Mouse (Mus musculus) hindbrain, embryonic 15.5 days (tissue): ENCODE measurements around the gene Tle4. TPM values are rescaled to one million over a fixed set of nuclear protein-coding genes. Genes with fewer than 3 reads are reported as not detected.

Experiments
- ATAC-seq: fragments of 200-750 bp; cut with Nextera tagmentation; 2 replicates; pipeline ENCODE4 v1.8.0; 2017; ENCODE audit warnings: low read depth, moderate number of reproducible peaks, moderate TSS enrichment; ENCODE audit not compliant: low FRiP score
- H3K27ac ChIP-seq: fragments of 300-500 bp; sonication (generic); replicated peaks from 2 replicates; pipeline ENCODE4 v1.5.1; 2015; ENCODE audit warnings: mild to moderate bottlenecking, inconsistent platforms
- H3K27me3 ChIP-seq: fragments of 300-500 bp; sonication (generic); 2 replicates; pipeline ENCODE4 v1.6.1; 2015; ENCODE audit warnings: control low read depth, inconsistent platforms
- H3K36me3 ChIP-seq: fragments of 300-500 bp; sonication (generic); 2 replicates; pipeline ENCODE4 v1.6.1; 2015; ENCODE audit warnings: control low read depth, inconsistent platforms
- H3K4me1 ChIP-seq: fragments of 300-500 bp; sonication (generic); replicated peaks from 2 replicates; pipeline ENCODE4 v1.6.1; 2015; ENCODE audit warnings: control low read depth, inconsistent platforms
- H3K4me2 ChIP-seq: fragments of 300-500 bp; sonication (generic); 2 replicates; pipeline ENCODE4 v1.6.1; 2015; ENCODE audit warnings: moderate library complexity, mild to moderate bottlenecking, inconsistent platforms
- H3K4me3 ChIP-seq: fragments of 300-500 bp; sonication (generic); 2 replicates; pipeline ENCODE4 v1.5.1; 2015; ENCODE audit warnings: mild to moderate bottlenecking, inconsistent platforms
- H3K9ac ChIP-seq: fragments of 300-500 bp; sonication (generic); 2 replicates; pipeline ENCODE4 v1.6.1; 2015; ENCODE audit warnings: inconsistent platforms
- H3K9me3 ChIP-seq: fragments of 300-500 bp; sonication (generic); 2 replicates; pipeline ENCODE4 v1.6.1; 2016; ENCODE audit warnings: control low read depth, inconsistent platforms
- WGBS: fragments of 180-500 bp; shearing (Covaris S2); methylation state at CpG from one replicate; pipeline ENCODE4 v1.1.7; 2015; 5-methylcytosine and 5-hydroxymethylcytosine counted together
- polyA plus RNA-seq: library from polyadenylated mRNA; unstranded; fragments of >200 nt; fragmentation: Nextera tagmentation; extraction: Ambion mirVana; gene quantifications from 2 replicates; pipeline ENCODE4 v1.2.1, GENCODE M21; 2015

The Tle4 gene
- polyA plus RNA-seq, 1 experiment from 2014 or later: 29.7 TPM

DNA sequence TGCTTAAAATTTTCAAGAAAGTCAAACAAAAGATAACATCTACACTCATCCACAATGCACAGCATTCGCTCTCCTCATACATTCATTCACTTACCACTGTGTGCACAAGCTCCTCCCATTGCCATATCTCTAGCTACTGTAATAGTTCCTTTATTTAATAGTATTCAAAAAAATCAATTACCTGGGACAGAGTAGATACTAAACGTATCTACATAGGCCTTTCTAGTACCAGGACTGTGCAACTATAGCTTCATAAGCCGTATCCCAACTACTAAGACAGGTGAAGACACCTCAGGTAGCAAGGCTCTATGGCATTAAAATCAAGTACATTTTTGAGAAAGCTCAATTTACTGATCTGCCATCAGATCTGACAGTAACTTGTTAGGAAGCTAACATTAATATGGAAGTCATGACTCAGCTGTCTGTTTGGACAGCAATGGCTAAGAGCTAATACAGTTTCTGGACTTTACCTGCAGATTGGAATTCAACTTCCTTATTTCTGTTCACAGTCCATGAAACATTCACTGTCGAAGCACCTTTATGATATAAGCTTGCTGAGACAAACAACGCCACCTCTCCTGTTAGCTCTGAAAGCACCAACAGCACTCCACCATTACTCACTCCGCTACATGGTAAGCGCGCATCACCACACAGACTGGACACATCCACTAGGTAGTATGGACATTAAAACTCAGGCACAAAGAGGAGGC, 50.6 kb downstream of the Tle4 start:
- Histone ChIP-seq H3K36me3 (no peaks in the 10 kb centered on the region), H3K9ac (no peak overlapping the region), H3K4me2 (no peak overlapping the region), H3K4me3 (no peak overlapping the region), H3K9me3 (no peaks in the 10 kb centered on the region), H3K4me1 (0 out of 2 replicates have a peak, but pooled peaks cover 1% of the 10 kb centered on the region), H3K27ac (no peak overlapping the region), H3K27me3 (no peaks in the 10 kb centered on the region)
- WGBS: 94% methylated on average over 8 of the region's 8 CpGs
- ATAC-seq: no peak

DNA sequence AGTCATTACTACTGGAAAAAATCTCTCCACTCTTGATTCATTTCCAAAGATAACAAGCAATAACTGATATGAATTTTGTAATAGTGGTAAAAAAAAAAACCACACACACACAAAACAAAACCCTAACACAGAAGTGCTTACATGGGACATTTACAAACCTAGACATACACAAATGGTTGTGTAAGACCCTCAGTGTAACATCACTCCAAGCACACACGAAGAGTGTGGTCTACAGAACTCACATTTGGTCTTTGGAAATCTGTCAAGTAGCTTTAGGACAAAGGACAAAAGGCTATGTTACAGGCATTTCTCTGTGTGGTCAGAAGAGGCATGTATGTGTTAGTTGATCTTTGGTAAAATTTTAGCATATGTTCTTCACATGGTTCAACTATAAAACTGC, 52.4 kb downstream of the Tle4 start:
- no peak overlapping the region for H3K4me3 ChIP-seq

DNA sequence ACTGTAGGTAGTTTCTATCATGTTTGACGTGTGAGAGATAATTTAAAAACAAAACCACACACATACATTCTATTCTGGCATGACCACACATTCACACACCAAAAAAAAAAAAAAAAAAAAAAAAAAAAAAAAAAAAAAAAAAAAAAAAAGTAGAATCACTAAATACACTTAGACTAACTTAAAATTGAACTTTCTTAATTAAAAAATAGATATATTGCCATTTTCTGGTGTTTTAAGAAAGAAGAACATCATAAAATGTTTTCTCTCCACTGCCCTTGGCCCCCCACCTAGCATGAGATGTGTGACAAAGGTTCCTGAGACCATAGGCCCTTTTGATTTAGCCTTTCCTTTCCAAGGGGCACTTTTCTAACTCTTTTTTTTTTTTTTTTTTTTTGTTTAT, 54.5 kb downstream of the Tle4 start:
- H3K4me1 ChIP-seq: no peaks in the 10 kb centered on the region
- no peak overlapping the region for H3K27ac ChIP-seq
- H3K9ac ChIP-seq: no peak overlapping the region
- H3K4me2 ChIP-seq: no peak overlapping the region
- WGBS: 54% methylated on average over 1 of the region's 1 CpGs
- no peaks in the 10 kb centered on the region for H3K9me3 ChIP-seq
- no peaks in the 10 kb centered on the region for H3K36me3 ChIP-seq
- H3K4me3 ChIP-seq: no peak overlapping the region
- no peak for ATAC-seq
- H3K27me3 ChIP-seq: no peaks in the 10 kb centered on the region

More for the DNA sequence above, 52.4 kb downstream of the Tle4 start:
- Histone ChIP-seq H3K9ac (no peak overlapping the region), H3K9me3 (no peaks in the 10 kb centered on the region), H3K27ac (no peak overlapping the region), H3K27me3 (no peaks in the 10 kb centered on the region), H3K4me1 (no peaks in the 10 kb centered on the region), H3K4me2 (no peak overlapping the region), H3K36me3 (no peaks in the 10 kb centered on the region)
- no peak for ATAC-seq
- 86% methylated on average over 1 of the region's 1 CpGs for WGBS

GRCm38 (mm10) chr19:14540678-14541077, 57.2 kb downstream of the Tle4 start:
- no peak overlapping the region for H3K4me2 ChIP-seq
- 61% methylated on average over 3 of the region's 3 CpGs for WGBS
- ATAC-seq: no peak
- H3K36me3 ChIP-seq: no peaks in the 10 kb centered on the region
- no peak overlapping the region for H3K4me3 ChIP-seq
- H3K27me3 ChIP-seq: no peaks in the 10 kb centered on the region
- H3K4me1 ChIP-seq: no peaks in the 10 kb centered on the region
- no peak overlapping the region for H3K27ac ChIP-seq
- no peaks in the 10 kb centered on the region for H3K9me3 ChIP-seq
- no peak overlapping the region for H3K9ac ChIP-seq

DNA sequence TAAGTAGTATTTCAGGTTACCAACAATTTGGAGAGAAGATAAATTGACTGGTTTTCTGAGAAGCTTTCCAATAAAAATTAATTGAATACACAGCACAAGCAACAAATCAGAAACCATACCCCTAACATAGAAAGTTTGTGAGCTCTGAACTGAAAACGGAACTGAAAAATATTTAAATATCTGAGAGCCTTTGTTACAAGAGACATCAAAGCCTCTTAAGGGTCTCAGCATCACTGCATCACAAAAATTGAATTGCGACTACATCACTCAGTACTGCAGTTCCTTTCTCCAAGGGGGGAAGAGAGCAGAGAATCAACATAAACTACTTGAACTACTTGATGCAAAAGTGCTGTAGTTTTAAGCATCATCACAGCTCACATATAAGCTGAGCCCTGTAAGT, 61.2 kb downstream of the Tle4 start:
- ATAC-seq: no peak
- no peak overlapping the region for H3K4me2 ChIP-seq
- no peak overlapping the region for H3K9ac ChIP-seq
- H3K27ac ChIP-seq: no peak overlapping the region
- no peak overlapping the region for H3K4me3 ChIP-seq
- H3K36me3 ChIP-seq: no peaks in the 10 kb centered on the region
- H3K27me3 ChIP-seq: no peaks in the 10 kb centered on the region
- no peaks in the 10 kb centered on the region for H3K4me1 ChIP-seq
- WGBS: 93% methylated on average over 2 of the region's 2 CpGs
- no peaks in the 10 kb centered on the region for H3K9me3 ChIP-seq

DNA sequence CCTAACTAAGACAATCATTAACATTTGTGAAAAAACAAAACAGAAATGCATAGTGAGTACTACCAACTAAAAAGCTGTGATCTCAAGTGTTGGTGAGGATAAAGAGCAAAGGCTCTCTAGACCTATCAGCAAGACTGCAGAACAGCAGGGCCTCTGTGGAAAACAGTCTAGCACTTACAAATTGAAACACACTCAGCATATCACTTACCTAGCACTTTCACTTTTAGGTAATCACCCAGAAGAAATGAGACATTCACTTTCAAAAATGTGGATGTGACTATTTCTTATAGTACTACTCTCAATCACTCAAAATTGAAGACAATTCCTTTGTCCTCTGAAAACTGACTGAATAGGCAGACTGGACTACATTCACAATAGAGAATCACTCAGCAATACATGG, 63.4 kb downstream of the Tle4 start:
- no peaks in the 10 kb centered on the region for H3K9me3 ChIP-seq
- no peak overlapping the region for H3K9ac ChIP-seq
- ATAC-seq: no peak
- no peaks in the 10 kb centered on the region for H3K36me3 ChIP-seq
- no peak overlapping the region for H3K27ac ChIP-seq
- H3K27me3 ChIP-seq: no peaks in the 10 kb centered on the region
- H3K4me3 ChIP-seq: no peak overlapping the region
- no peak overlapping the region for H3K4me2 ChIP-seq
- H3K4me1 ChIP-seq: no peaks in the 10 kb centered on the region

- H3K9ac ChIP-seq: no peak overlapping the region
- no peak overlapping the region for H3K4me3 ChIP-seq
- no peak for ATAC-seq
- H3K4me1 ChIP-seq: no peaks in the 10 kb centered on the region
- no peaks in the 10 kb centered on the region for H3K27me3 ChIP-seq
- no peaks in the 10 kb centered on the region for H3K36me3 ChIP-seq
- no peak overlapping the region for H3K27ac ChIP-seq
- no peak overlapping the region for H3K4me2 ChIP-seq
- no peaks in the 10 kb centered on the region for H3K9me3 ChIP-seq
- WGBS: 96% methylated on average over 6 of the region's 6 CpGs
These were observed 65.0 kb downstream of the Tle4 start for GRCm38 (mm10) chr19:14532861-14533260.

- WGBS: 70% methylated on average over 2 of the region's 2 CpGs
- H3K4me1 ChIP-seq: peaks cover 8% of the 10 kb centered on the region; the same call in 1 of the 2 replicates
- H3K27me3 ChIP-seq: no peaks in the 10 kb centered on the region
- no peak for ATAC-seq
- H3K4me3 ChIP-seq: no peak overlapping the region
- H3K36me3 ChIP-seq: no peaks in the 10 kb centered on the region; the same call in 1 of the 2 replicates
- no peak overlapping the region for H3K27ac ChIP-seq
- H3K4me2 ChIP-seq: no peak overlapping the region
- no peaks in the 10 kb centered on the region for H3K9me3 ChIP-seq
- no peak overlapping the region for H3K9ac ChIP-seq
These were observed 77.6 kb downstream of the Tle4 start for GRCm38 (mm10) chr19:14520098-14520802.

GRCm38 (mm10) chr19:14519186-14519585, 78.7 kb downstream of the Tle4 start:
- Histone ChIP-seq H3K9me3 (no peaks in the 10 kb centered on the region), H3K9ac (no peak overlapping the region), H3K4me1 (peaks cover 8% of the 10 kb centered on the region; the same call in 1 of the 2 replicates), H3K4me2 (no peak overlapping the region), H3K27ac (no peak overlapping the region), H3K36me3 (no peaks in the 10 kb centered on the region; the same call in 1 of the 2 replicates), H3K27me3 (no peaks in the 10 kb centered on the region), H3K4me3 (no peak overlapping the region)
- ATAC-seq: no peak
- 87% methylated on average over 7 of the region's 7 CpGs for WGBS

DNA sequence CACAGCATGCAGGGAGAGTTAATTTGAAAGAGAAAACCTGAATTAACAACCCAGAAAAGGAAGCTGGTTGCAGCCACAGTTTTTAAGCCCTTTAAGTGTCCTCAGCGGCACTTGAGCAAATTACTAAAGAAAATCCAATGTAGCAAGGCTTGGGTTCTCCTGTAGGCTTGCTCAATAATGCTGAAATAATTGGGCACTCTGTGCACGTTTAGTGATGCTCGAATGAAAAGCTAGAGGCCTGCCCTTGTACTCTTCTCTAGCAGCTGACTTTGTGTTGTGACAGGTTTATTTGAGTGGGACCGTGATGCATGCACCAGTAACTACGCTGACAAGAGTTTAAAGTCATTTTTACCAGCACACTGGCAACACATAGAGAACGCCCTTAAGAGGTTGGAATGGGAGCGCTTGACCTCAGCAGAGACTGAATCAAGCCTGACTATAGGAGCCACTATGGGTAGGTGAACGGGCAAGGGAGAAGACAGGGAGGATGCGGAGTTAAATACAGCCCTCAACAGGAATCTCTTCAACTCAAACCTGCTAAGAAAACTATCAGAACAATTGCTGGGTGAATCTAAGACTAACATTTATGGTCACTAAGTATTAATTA, 79.3 kb downstream of the Tle4 start:
- no peaks in the 10 kb centered on the region for H3K9me3 ChIP-seq
- H3K9ac ChIP-seq: no peak overlapping the region
- H3K4me1 ChIP-seq: peaks cover 8% of the 10 kb centered on the region; the same call in 1 of the 2 replicates
- H3K4me3 ChIP-seq: no peak overlapping the region
- ATAC-seq: no peak; the same call in 1 of the 2 replicates
- 30% methylated on average over 9 of the region's 9 CpGs for WGBS
- no peaks in the 10 kb centered on the region for H3K27me3 ChIP-seq
- H3K27ac ChIP-seq: no peak overlapping the region
- no peaks in the 10 kb centered on the region; the same call in 1 of the 2 replicates for H3K36me3 ChIP-seq
- H3K4me2 ChIP-seq: no peak overlapping the region

GRCm38 (mm10) chr19:14516420-14516819, 81.4 kb downstream of the Tle4 start:
- WGBS: 98% methylated on average over 1 of the region's 1 CpGs
- Histone ChIP-seq H3K9me3 (no peaks in the 10 kb centered on the region), H3K36me3 (no peaks in the 10 kb centered on the region; the same call in 1 of the 2 replicates), H3K27me3 (no peaks in the 10 kb centered on the region), H3K9ac (no peak overlapping the region), H3K27ac (no peak overlapping the region), H3K4me1 (peaks cover 8% of the 10 kb centered on the region; the same call in 1 of the 2 replicates), H3K4me3 (no peak overlapping the region), H3K4me2 (no peak overlapping the region)
- no peak for ATAC-seq

DNA sequence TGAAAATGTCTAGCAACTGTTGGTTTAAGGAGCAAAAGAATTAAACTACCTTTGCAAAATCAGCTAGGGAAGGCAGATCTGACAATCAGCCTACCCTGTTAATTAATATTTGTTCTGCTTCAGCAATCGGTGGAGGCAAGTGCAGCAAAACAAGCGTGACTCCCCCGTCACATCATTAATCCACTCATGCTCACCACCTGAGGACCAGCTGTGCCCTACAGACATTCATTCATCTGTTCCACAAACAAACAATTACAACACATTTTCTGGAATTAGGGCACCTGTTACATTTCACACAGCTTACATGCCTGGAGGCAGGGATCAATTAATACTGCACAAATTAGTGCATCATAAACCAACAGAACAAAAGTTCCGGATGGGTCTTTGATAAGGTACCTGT, 89.0 kb downstream of the Tle4 start:
- no peak for ATAC-seq

More for the DNA sequence above, 89.0 kb downstream of the Tle4 start:
- H3K9ac ChIP-seq: no peak overlapping the region
- no peak overlapping the region for H3K4me3 ChIP-seq
- peaks cover 34% of the 10 kb centered on the region for H3K4me1 ChIP-seq
- H3K27me3 ChIP-seq: no peaks in the 10 kb centered on the region
- no peak overlapping the region for H3K4me2 ChIP-seq
- no peaks in the 10 kb centered on the region for H3K9me3 ChIP-seq
- 25% methylated on average over 4 of the region's 4 CpGs for WGBS
- H3K27ac ChIP-seq: no peak overlapping the region
- no peaks in the 10 kb centered on the region for H3K36me3 ChIP-seq
